Mouse (Mus musculus) frontal cortex, adult 2 months (tissue): Measurements from ENCODE around the gene Best2. TPM values are rescaled to one million over a fixed set of nuclear protein-coding genes. Genes with fewer than 3 reads are reported as not detected.
A peak's percentile ranks its signal among the peaks of the same experiment; 100 is the strongest.

Experiments used
- DNase-seq, 2 experiments: peaks; one replicate each; pipeline ENCODE4 v3.0.0; 2022; ENCODE audit warnings: low spot score in 1 of 2; ENCODE audit errors: extremely low spot score in 1 of 2
- polyA plus RNA-seq: library from polyadenylated mRNA; depleted of rRNA; stranded (reverse); fragments of >200 nt; gene quantifications from 2 replicates; pipeline ENCODE4 v1.2.3, GENCODE M21; 2012

Gene Best2
- polyA plus RNA-seq, 1 experiment = 0.10 TPM

- peak in 1 of 2 experiments; percentile 55 for DNase-seq
These were observed 29.2 kb downstream of the Best2 start for GRCm38 (mm10) chr8:84985049-84985683.

GRCm38 (mm10) chr8:84984294-84985048 lies 29.9 kb downstream of the Best2 start:
- DNase-seq = no peak

GRCm38 (mm10) chr8:84982499-84983011 lies 31.8 kb downstream of the Best2 start:
- no peak for DNase-seq

- DNase-seq = no peak
These were observed 32.5 kb downstream of the Best2 start for GRCm38 (mm10) chr8:84981644-84982498.

- DNase-seq = peak in 1 of 2 experiments; percentile 63
These were observed 33.5 kb downstream of the Best2 start for GRCm38 (mm10) chr8:84980622-84981358.

- peak; percentile 86 to 95 for DNase-seq
These were observed 34.5 kb downstream of the Best2 start for GRCm38 (mm10) chr8:84979599-84980421.

GRCm38 (mm10) chr8:84978248-84978940 lies 35.9 kb downstream of the Best2 start, which contains the start of gene Junb:
Junb (minus strand) TSS chr8:84978718.
- DNase-seq = peak; percentile 91 to 96

- DNase-seq = peak in 1 of 2 experiments; percentile 70
These were observed 36.7 kb downstream of the Best2 start for GRCm38 (mm10) chr8:84977435-84978247.

GRCm38 (mm10) chr8:84976763-84977434 lies 37.4 kb downstream of the Best2 start:
- no peak for DNase-seq

- DNase-seq = peak; percentile 89 to 98
These were observed 38.1 kb downstream of the Best2 start for GRCm38 (mm10) chr8:84976031-84976762.

GRCm38 (mm10) chr8:84975434-84975833 lies 38.9 kb downstream of the Best2 start:
- peak in 1 of 2 experiments; percentile 81 for DNase-seq

GRCm38 (mm10) chr8:84974543-84975142 lies 39.7 kb downstream of the Best2 start:
- no peak for DNase-seq

GRCm38 (mm10) chr8:84973803-84974542 lies 40.4 kb downstream of the Best2 start:
- peak in 1 of 2 experiments; percentile 70 for DNase-seq

- DNase-seq = no peak
These were observed 41.3 kb downstream of the Best2 start for GRCm38 (mm10) chr8:84973079-84973478.

GRCm38 (mm10) chr8:84970913-84971312 lies 43.4 kb downstream of the Best2 start:
- no peak for DNase-seq
